Mouse (Mus musculus): ENCODE measurements around the gene Alpk1. TPM values are rescaled to one million over a fixed set of nuclear protein-coding genes. Genes with fewer than 3 reads are reported as not detected.

Alpk1 gene
- polyA plus RNA-seq (2015; fragmentation: Nextera tagmentation; extraction: Ambion mirVana), result 0.80 and 1.4 TPM in 2 replicates

DNA sequence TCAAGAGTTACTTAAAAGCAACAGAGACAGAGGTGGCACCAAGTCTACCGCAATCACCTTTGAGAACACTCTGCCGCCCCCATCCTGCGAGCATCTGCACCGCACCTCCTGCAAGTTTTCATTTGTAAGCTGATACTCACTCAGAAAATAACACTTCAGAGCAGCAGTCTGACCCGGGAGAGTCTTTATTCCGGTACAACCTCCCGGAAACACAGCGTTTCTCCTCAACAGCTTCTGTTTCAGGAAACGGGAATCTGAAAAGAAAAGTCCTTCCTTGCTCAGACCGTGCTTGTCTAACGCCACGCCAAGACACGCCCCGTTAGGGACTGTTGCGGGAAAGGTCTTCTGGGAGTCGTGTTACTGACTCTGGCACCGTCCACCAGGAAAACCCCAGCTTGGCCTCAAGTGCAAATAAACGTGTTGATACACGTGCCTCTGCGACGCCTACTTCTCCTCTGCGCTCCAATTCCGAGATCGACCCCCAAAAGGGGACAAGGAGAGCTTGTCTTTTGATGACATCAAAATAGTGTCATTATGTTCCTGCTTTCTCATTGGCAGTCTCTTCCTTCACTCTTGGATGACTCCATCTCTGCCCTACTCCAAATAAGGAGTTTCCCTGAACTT is at the start of gene Alpk1:
Gene Alpk1, minus strand, starts transcription at position 507 of the 624 bp plus-strand sequence.
- Histone ChIP-seq H3K4me2 (replicated peaks) (peak within 1 kb of the TSS; percentile 75), H3K27me3 (no peaks in the 10 kb centered on the region), H3K27ac (no peak within 1 kb of the TSS), H3K4me1 (no peaks in the 10 kb centered on the region), H3K36me3 (no peaks in the 10 kb centered on the region), H3K9me3 (peaks cover 2% of the 10 kb centered on the region; the same call in 1 of the 2 replicates), H3K9ac (peak within 1 kb of the TSS; percentile 48; the same call in 1 of the 2 replicates), H3K4me3 (peak within 1 kb of the TSS; percentile 50)
- WGBS, result under 1% methylated on average over 24 of the region's 24 CpGs
- peak; percentile 90 for ATAC-seq (ENCODE audit: low FRiP score, low read depth)

DNA sequence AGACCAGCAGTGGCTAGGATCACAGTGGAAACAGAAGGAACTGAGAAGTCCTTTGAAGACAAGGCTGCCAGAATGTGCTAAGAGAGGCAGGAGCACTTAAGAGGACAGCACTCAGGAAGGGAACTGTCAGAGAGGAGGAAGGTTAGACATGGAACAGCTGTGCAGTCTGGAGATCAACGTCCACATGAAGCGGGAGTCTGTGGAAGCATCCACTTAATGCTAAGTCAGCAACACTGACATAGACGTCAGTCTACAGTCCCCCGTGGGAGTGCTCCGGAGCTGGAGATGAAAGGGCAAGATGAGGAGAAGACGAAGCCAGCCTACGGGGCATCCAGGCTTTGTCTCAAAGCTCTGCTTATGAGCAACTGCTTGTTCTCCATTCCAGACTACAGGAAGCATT is 46.8 kb upstream of the Alpk1 start:
- no peak overlapping the region for H3K4me3 ChIP-seq
- no peak for ATAC-seq (ENCODE audit: low FRiP score, low read depth)
- WGBS, result 57% methylated on average over 7 of the region's 7 CpGs
- H3K9me3 ChIP-seq, result no peaks in the 10 kb centered on the region
- no peaks in the 10 kb centered on the region for H3K27me3 ChIP-seq
- H3K9ac ChIP-seq, result peak overlapping the region; percentile 13; the same call in 1 of the 2 replicates
- H3K4me1 ChIP-seq, result peaks cover 22% of the 10 kb centered on the region
- H3K27ac ChIP-seq, result peak overlapping the region; percentile 3; the same call in 1 of the 2 replicates
- H3K36me3 ChIP-seq, result peaks cover 6% of the 10 kb centered on the region
- H3K4me2 ChIP-seq (replicated peaks), result no peak overlapping the region

GRCm38 (mm10) chr3:127826503-127826902 is 46.2 kb upstream of the Alpk1 start:
- ATAC-seq (ENCODE audit: low FRiP score, low read depth), result no peak; the same call in 1 of the 2 replicates
- no peak overlapping the region for H3K27ac ChIP-seq
- H3K9me3 ChIP-seq, result no peaks in the 10 kb centered on the region
- H3K36me3 ChIP-seq, result peaks cover 9% of the 10 kb centered on the region
- no peak overlapping the region for H3K4me2 ChIP-seq (replicated peaks)
- H3K4me3 ChIP-seq, result no peak overlapping the region
- H3K27me3 ChIP-seq, result no peaks in the 10 kb centered on the region
- peaks cover 22% of the 10 kb centered on the region for H3K4me1 ChIP-seq
- no peak overlapping the region for H3K9ac ChIP-seq
- WGBS, result 76% methylated on average over 7 of the region's 7 CpGs

GRCm38 (mm10) chr3:127823886-127824863 is 43.8 kb upstream of the Alpk1 start:
- no peak overlapping the region for H3K9ac ChIP-seq
- H3K27me3 ChIP-seq, result no peaks in the 10 kb centered on the region
- WGBS, result 72% methylated on average over 17 of the region's 17 CpGs
- no peak for ATAC-seq (ENCODE audit: low FRiP score, low read depth)
- peaks cover 22% of the 10 kb centered on the region for H3K36me3 ChIP-seq
- H3K27ac ChIP-seq, result no peak overlapping the region
- no peak overlapping the region for H3K4me3 ChIP-seq
- no peak overlapping the region for H3K4me2 ChIP-seq (replicated peaks)
- H3K4me1 ChIP-seq, result peaks cover 26% of the 10 kb centered on the region
- H3K9me3 ChIP-seq, result no peaks in the 10 kb centered on the region

- no peak overlapping the region for H3K27ac ChIP-seq
- peaks cover 35% of the 10 kb centered on the region for H3K4me1 ChIP-seq
- 75% methylated on average over 5 of the region's 5 CpGs for WGBS
- ATAC-seq (ENCODE audit: low FRiP score, low read depth), result no peak
- no peaks in the 10 kb centered on the region for H3K9me3 ChIP-seq
- no peaks in the 10 kb centered on the region for H3K27me3 ChIP-seq
- peaks cover 25% of the 10 kb centered on the region for H3K36me3 ChIP-seq
- H3K4me3 ChIP-seq, result no peak overlapping the region
- H3K4me2 ChIP-seq (replicated peaks), result no peak overlapping the region
- no peak overlapping the region for H3K9ac ChIP-seq
These were observed 40.9 kb upstream of the Alpk1 start for GRCm38 (mm10) chr3:127821209-127821608.

DNA sequence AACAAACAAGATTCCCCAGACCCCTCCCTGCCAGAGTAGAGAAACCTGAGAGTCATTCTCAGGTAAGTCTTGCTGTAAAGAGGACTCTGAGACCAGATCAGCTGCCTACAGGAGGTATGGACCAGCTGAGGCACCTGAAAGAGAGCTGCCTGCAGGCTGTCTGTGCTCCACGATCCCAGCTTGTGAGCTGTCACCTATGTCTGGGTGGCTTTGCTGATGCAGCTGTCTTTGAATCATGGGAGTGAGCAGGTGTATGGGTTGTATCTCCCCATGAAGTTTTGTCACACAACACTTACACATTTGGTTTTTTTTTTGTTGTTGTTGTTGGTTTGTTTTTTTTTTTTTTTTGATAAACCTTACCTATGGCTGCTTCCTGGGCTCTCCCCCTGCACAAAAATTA is 40.1 kb upstream of the Alpk1 start:
- Histone ChIP-seq H3K4me3 (no peak overlapping the region), H3K9ac (no peak overlapping the region), H3K4me2 (replicated peaks) (no peak overlapping the region), H3K27me3 (no peaks in the 10 kb centered on the region), H3K27ac (no peak overlapping the region), H3K36me3 (peaks cover 25% of the 10 kb centered on the region), H3K4me1 (peaks cover 37% of the 10 kb centered on the region), H3K9me3 (no peaks in the 10 kb centered on the region)
- 94% methylated on average over 1 of the region's 1 CpGs for WGBS
- ATAC-seq (ENCODE audit: low FRiP score, low read depth), result no peak

- no peak overlapping the region for H3K4me2 ChIP-seq (replicated peaks)
- H3K36me3 ChIP-seq, result peaks cover 25% of the 10 kb centered on the region
- H3K9ac ChIP-seq, result no peak overlapping the region
- peaks cover 29% of the 10 kb centered on the region for H3K4me1 ChIP-seq
- 50% methylated on average over 11 of the region's 11 CpGs for WGBS
- no peaks in the 10 kb centered on the region for H3K9me3 ChIP-seq
- no peaks in the 10 kb centered on the region for H3K27me3 ChIP-seq
- no peak overlapping the region for H3K27ac ChIP-seq
- peak; percentile 25; the same call in 1 of the 2 replicates for ATAC-seq (ENCODE audit: low FRiP score, low read depth)
- H3K4me3 ChIP-seq, result no peak overlapping the region
These were observed 38.7 kb upstream of the Alpk1 start for GRCm38 (mm10) chr3:127818694-127819663.

GRCm38 (mm10) chr3:127817120-127817683 is 36.9 kb upstream of the Alpk1 start:
- no peaks in the 10 kb centered on the region for H3K9me3 ChIP-seq
- peaks cover 27% of the 10 kb centered on the region for H3K4me1 ChIP-seq
- H3K4me2 ChIP-seq (replicated peaks), result 0 out of 2 replicates have a peak overlapping the region, but pooled peaks have one; percentile 9
- ATAC-seq (ENCODE audit: low FRiP score, low read depth), result peak; percentile 62; the same call in 1 of the 2 replicates
- H3K9ac ChIP-seq, result peak overlapping the region; percentile 35; the same call in 1 of the 2 replicates
- H3K27me3 ChIP-seq, result no peaks in the 10 kb centered on the region
- H3K4me3 ChIP-seq, result no peak overlapping the region
- WGBS, result 36% methylated on average over 7 of the region's 7 CpGs
- peak overlapping the region; percentile 48; the same call in 1 of the 2 replicates for H3K27ac ChIP-seq
- H3K36me3 ChIP-seq, result peaks cover 37% of the 10 kb centered on the region

- H3K27me3 ChIP-seq, result no peaks in the 10 kb centered on the region
- peaks cover 75% of the 10 kb centered on the region for H3K36me3 ChIP-seq
- no peaks in the 10 kb centered on the region for H3K9me3 ChIP-seq
- no peaks in the 10 kb centered on the region; the same call in 1 of the 2 replicates for H3K4me1 ChIP-seq
- no peak overlapping the region for H3K4me3 ChIP-seq
- no peak overlapping the region for H3K9ac ChIP-seq
- ATAC-seq (ENCODE audit: low FRiP score, low read depth), result no peak
- 88% methylated on average over 7 of the region's 7 CpGs for WGBS
- H3K4me2 ChIP-seq (replicated peaks), result no peak overlapping the region
- H3K27ac ChIP-seq, result no peak overlapping the region
These were observed 28.8 kb upstream of the Alpk1 start for GRCm38 (mm10) chr3:127809103-127809502.

- Histone ChIP-seq H3K9ac (no peak overlapping the region), H3K36me3 (peaks cover 65% of the 10 kb centered on the region), H3K4me2 (replicated peaks) (no peak overlapping the region), H3K4me1 (no peaks in the 10 kb centered on the region; the same call in 1 of the 2 replicates), H3K4me3 (no peak overlapping the region), H3K9me3 (no peaks in the 10 kb centered on the region), H3K27me3 (no peaks in the 10 kb centered on the region), H3K27ac (no peak overlapping the region)
- no peak for ATAC-seq (ENCODE audit: low FRiP score, low read depth)
- 83% methylated on average over 5 of the region's 5 CpGs for WGBS
These were observed 27.5 kb upstream of the Alpk1 start for GRCm38 (mm10) chr3:127807846-127808245.

DNA sequence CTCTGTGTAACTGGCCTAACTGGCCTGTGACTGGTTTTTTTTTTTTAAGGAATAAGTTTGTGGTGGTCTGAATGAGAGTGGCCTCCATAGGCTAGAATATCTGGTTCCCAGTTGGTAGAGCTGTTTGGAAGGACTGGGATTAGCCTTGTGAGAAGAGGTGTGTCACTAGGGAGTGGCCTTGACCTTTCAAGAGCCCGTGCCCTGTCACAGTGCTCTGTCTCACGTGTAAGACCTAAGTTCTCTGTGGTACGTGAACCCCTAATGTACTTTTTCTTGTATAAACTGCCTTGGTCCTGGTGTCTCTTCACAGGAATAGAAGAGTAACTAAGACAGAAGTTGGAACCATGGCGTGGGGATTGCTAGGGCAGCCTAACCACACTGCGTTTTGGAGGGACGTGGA is 25.7 kb upstream of the Alpk1 start:
- no peak overlapping the region for H3K9ac ChIP-seq
- no peak overlapping the region for H3K4me2 ChIP-seq (replicated peaks)
- H3K4me3 ChIP-seq, result no peak overlapping the region
- no peak for ATAC-seq (ENCODE audit: low FRiP score, low read depth)
- H3K4me1 ChIP-seq, result no peaks in the 10 kb centered on the region; the same call in 1 of the 2 replicates
- H3K27me3 ChIP-seq, result no peaks in the 10 kb centered on the region
- H3K36me3 ChIP-seq, result peaks cover 49% of the 10 kb centered on the region
- H3K9me3 ChIP-seq, result no peaks in the 10 kb centered on the region
- WGBS, result 93% methylated on average over 6 of the region's 6 CpGs
- no peak overlapping the region for H3K27ac ChIP-seq
